Mouse (Mus musculus) lung, embryonic 16.5 days (tissue): Measurements from ENCODE around the gene 5730522E02Rik. TPM values are rescaled to one million over a fixed set of nuclear protein-coding genes. Genes with fewer than 3 reads are reported as not detected.

Source experiments
- ATAC-seq: fragments of 200-750 bp; cut with Nextera tagmentation; 2 replicates; pipeline ENCODE4 v1.8.0; 2017; ENCODE audit warnings: low read depth, mild to moderate bottlenecking, moderate library complexity
- H3K27ac ChIP-seq: fragments of 300-500 bp; sonication (generic); 2 replicates; pipeline ENCODE4 v1.5.1; 2014; ENCODE audit warnings: mild to moderate bottlenecking, control low read depth, low read length
- H3K27me3 ChIP-seq: fragments of 300-500 bp; sonication (generic); 2 replicates; pipeline ENCODE4 v1.6.1; 2014; ENCODE audit warnings: low read depth, low read length, mixed read lengths; ENCODE audit not compliant: control insufficient read depth, insufficient read depth
- H3K36me3 ChIP-seq: fragments of 300-500 bp; sonication (generic); 2 replicates; pipeline ENCODE4 v1.6.1; 2014; ENCODE audit warnings: low read length; ENCODE audit not compliant: control insufficient read depth, insufficient read depth
- H3K4me1 ChIP-seq: fragments of 300-500 bp; sonication (generic); replicated peaks from 2 replicates; pipeline ENCODE4 v1.6.1; 2014; ENCODE audit warnings: low read length, mixed read lengths; ENCODE audit not compliant: control insufficient read depth, insufficient read depth
- H3K4me2 ChIP-seq: fragments of 300-500 bp; sonication (generic); 2 replicates; pipeline ENCODE4 v1.6.1; 2014; ENCODE audit warnings: low read depth, low read length, control low read depth
- H3K4me3 ChIP-seq: fragments of 300-500 bp; sonication (generic); 2 replicates; pipeline ENCODE4 v1.5.1; 2014; ENCODE audit warnings: mild to moderate bottlenecking, low read length, control low read depth
- H3K9ac ChIP-seq: fragments of 300-500 bp; sonication (generic); 2 replicates; pipeline ENCODE4 v1.6.1; 2014; ENCODE audit warnings: low read length, control low read depth
- H3K9me3 ChIP-seq: fragments of 300-500 bp; sonication (generic); 2 replicates; pipeline ENCODE4 v1.6.1; 2016; ENCODE audit warnings: low read length; ENCODE audit not compliant: control insufficient read depth
- WGBS: fragments of 180-500 bp; shearing (Covaris S2); extraction: QIAGEN DNeasy Blood & Tissue Kit; methylation state at CpG from one replicate; pipeline ENCODE4 v1.1.7; 2014; 5-methylcytosine and 5-hydroxymethylcytosine counted together
- polyA plus RNA-seq: library from polyadenylated mRNA; unstranded; fragments of >200 nt; fragmentation: Nextera tagmentation; extraction: Ambion mirVana; gene quantifications from 2 replicates; pipeline ENCODE4 v1.2.1, GENCODE M21; 2015

5730522E02Rik gene
- polyA plus RNA-seq, 1 experiment from 2014 or later = 1.6 TPM

GRCm38 (mm10) chr11:25595303-25595702 is 615.3 kb downstream of the 5730522E02Rik start:
- H3K9ac ChIP-seq = no peak overlapping the region
- no peaks in the 10 kb centered on the region for H3K9me3 ChIP-seq
- H3K27ac ChIP-seq = no peak overlapping the region
- H3K36me3 ChIP-seq = no peaks in the 10 kb centered on the region
- no peak overlapping the region for H3K4me2 ChIP-seq
- H3K27me3 ChIP-seq = no peaks in the 10 kb centered on the region
- no peaks in the 10 kb centered on the region; the same call in 1 of the 2 replicates for H3K4me1 ChIP-seq
- no peak overlapping the region for H3K4me3 ChIP-seq
- no peak for ATAC-seq
- 70% methylated on average over 6 of the region's 6 CpGs for WGBS

GRCm38 (mm10) chr11:25594780-25595179 is 615.8 kb downstream of the 5730522E02Rik start:
- H3K9me3 ChIP-seq = no peaks in the 10 kb centered on the region
- 75% methylated on average over 3 of the region's 3 CpGs for WGBS
- H3K4me1 ChIP-seq = no peaks in the 10 kb centered on the region; the same call in 1 of the 2 replicates
- no peak overlapping the region for H3K4me3 ChIP-seq
- H3K27ac ChIP-seq = no peak overlapping the region
- no peak overlapping the region for H3K9ac ChIP-seq
- ATAC-seq = no peak
- no peak overlapping the region for H3K4me2 ChIP-seq
- no peaks in the 10 kb centered on the region for H3K27me3 ChIP-seq
- H3K36me3 ChIP-seq = no peaks in the 10 kb centered on the region

- no peaks in the 10 kb centered on the region for H3K27me3 ChIP-seq
- H3K27ac ChIP-seq = no peak overlapping the region
- H3K36me3 ChIP-seq = no peaks in the 10 kb centered on the region
- WGBS = 14% methylated on average over 3 of the region's 3 CpGs
- H3K9me3 ChIP-seq = no peaks in the 10 kb centered on the region
- no peak for ATAC-seq
- no peak overlapping the region for H3K4me2 ChIP-seq
- no peak overlapping the region for H3K9ac ChIP-seq
- no peaks in the 10 kb centered on the region; the same call in 1 of the 2 replicates for H3K4me1 ChIP-seq
- no peak overlapping the region for H3K4me3 ChIP-seq
Measured at GRCm38 (mm10) chr11:25592268-25592667, 618.3 kb downstream of the 5730522E02Rik start.

GRCm38 (mm10) chr11:25590215-25590614 is 620.3 kb downstream of the 5730522E02Rik start:
- no peak overlapping the region for H3K4me3 ChIP-seq
- H3K4me1 ChIP-seq = no peaks in the 10 kb centered on the region; the same call in 1 of the 2 replicates
- WGBS = 45% methylated on average over 4 of the region's 4 CpGs
- H3K9ac ChIP-seq = no peak overlapping the region
- H3K4me2 ChIP-seq = no peak overlapping the region
- H3K27me3 ChIP-seq = no peaks in the 10 kb centered on the region
- H3K27ac ChIP-seq = no peak overlapping the region
- no peaks in the 10 kb centered on the region for H3K36me3 ChIP-seq
- ATAC-seq = peak; percentile 61; the same call in 1 of the 2 replicates
- no peaks in the 10 kb centered on the region for H3K9me3 ChIP-seq

- Histone ChIP-seq H3K4me2 (no peak overlapping the region), H3K36me3 (no peaks in the 10 kb centered on the region), H3K4me1 (no peaks in the 10 kb centered on the region; the same call in 1 of the 2 replicates), H3K9me3 (no peaks in the 10 kb centered on the region), H3K27me3 (no peaks in the 10 kb centered on the region), H3K27ac (no peak overlapping the region), H3K4me3 (no peak overlapping the region), H3K9ac (no peak overlapping the region)
- ATAC-seq = no peak
- WGBS = 61% methylated on average over 1 of the region's 1 CpGs
Measured at GRCm38 (mm10) chr11:25589509-25589908, 621.1 kb downstream of the 5730522E02Rik start.

- WGBS = 91% methylated on average over 9 of the region's 9 CpGs
Measured at GRCm38 (mm10) chr11:25574129-25574465, 636.5 kb downstream of the 5730522E02Rik start.

GRCm38 (mm10) chr11:25573408-25574128 is 637.0 kb downstream of the 5730522E02Rik start:
- H3K9ac ChIP-seq = no peak overlapping the region
- 72% methylated on average over 7 of the region's 7 CpGs for WGBS
- H3K27ac ChIP-seq = no peak overlapping the region
- H3K4me3 ChIP-seq = no peak overlapping the region
- H3K36me3 ChIP-seq = no peaks in the 10 kb centered on the region
- no peak overlapping the region for H3K4me2 ChIP-seq
- H3K9me3 ChIP-seq = no peaks in the 10 kb centered on the region
- ATAC-seq = no peak
- H3K27me3 ChIP-seq = no peaks in the 10 kb centered on the region
- no peaks in the 10 kb centered on the region for H3K4me1 ChIP-seq

More at GRCm38 (mm10) chr11:25574129-25574465, 636.5 kb downstream of the 5730522E02Rik start:
- H3K4me1 ChIP-seq = no peaks in the 10 kb centered on the region
- no peaks in the 10 kb centered on the region for H3K36me3 ChIP-seq
- H3K4me3 ChIP-seq = no peak overlapping the region
- H3K9ac ChIP-seq = no peak overlapping the region
- ATAC-seq = no peak
- H3K27ac ChIP-seq = no peak overlapping the region
- no peaks in the 10 kb centered on the region for H3K9me3 ChIP-seq
- H3K27me3 ChIP-seq = no peaks in the 10 kb centered on the region
- H3K4me2 ChIP-seq = no peak overlapping the region

- no peak overlapping the region for H3K9ac ChIP-seq
- no peak overlapping the region for H3K27ac ChIP-seq
- WGBS = 63% methylated on average over 2 of the region's 2 CpGs
- H3K27me3 ChIP-seq = no peaks in the 10 kb centered on the region
- no peak for ATAC-seq
- no peak overlapping the region for H3K4me2 ChIP-seq
- H3K9me3 ChIP-seq = no peaks in the 10 kb centered on the region
- H3K4me1 ChIP-seq = no peaks in the 10 kb centered on the region
- H3K36me3 ChIP-seq = no peaks in the 10 kb centered on the region
- H3K4me3 ChIP-seq = no peak overlapping the region
Measured at GRCm38 (mm10) chr11:25571396-25571795, 639.2 kb downstream of the 5730522E02Rik start.
